In genomic region chr1:134055666-134056245, GRCm38 (mm10) we compare ENCODE assay signal across 20 mouse cellular contexts. TPM values are rescaled to one million over a fixed set of nuclear protein-coding genes. Genes with fewer than 3 reads are reported as not detected.
DNase-seq lines count a peak whose midpoint lies in the region; ATAC-seq and TF ChIP-seq lines count a peak whose summit lies in the region.
"Had no signal": no experiment of that assay in that cellular context is flagged by ENCODE, and none has a peak within 500 bp of the region (broad histone marks: within the 10 kb centered on the region; RNA-seq: fewer than 3 reads in every experiment).

No protein-coding gene starts in this region.

- intact Hi-C loops in heart, adult 2 months (cut with DNase I), result loop anchor here (1.0 to 10.0 kb wide), 2 partner anchors 20 to 179 kb away; partner anchors contain the start of gene Adora1
- intact Hi-C loops in heart, postnatal 14 days (cut with DNase I), result no loop called here

- TF ChIP-seq CTCF in heart, adult 2 months (IDR thresholded peaks at IDR 0.05), result no peak
- no peak for TF ChIP-seq CTCF in small intestine, adult 2 months (IDR thresholded peaks at IDR 0.05; ENCODE audit: extremely low read depth, insufficient read length, insufficient replicate concordance, low read depth, low read length)

- DNase-seq in heart, adult 2 months, result no peak
- DNase-seq in heart, postnatal 14 days, result no peak
- no peak for DNase-seq in liver, embryonic 11.5 days (ENCODE audit: low spot score)
- no peak for DNase-seq in liver
- no peak for DNase-seq in spleen, postnatal 36 days (ENCODE audit: low spot score in 2 of 2)
- DNase-seq: adrenal gland, postnatal 25 days; cerebellum, adult 9-10 months; gastrocnemius, postnatal 14 days; kidney, postnatal 36 days; right cerebral cortex, postnatal 14 days; thymus, postnatal 14 days had no signal

- 81% methylated on average over 9 of the region's 9 CpGs for WGBS in heart, adult 2 months
- WGBS in liver, embryonic 11.5 days, result 77% methylated on average over 9 of the region's 9 CpGs
- 43% methylated on average over 9 of the region's 9 CpGs for WGBS in small intestine, adult 2 months

- no peaks in the 10 kb centered on the region for H3K27me3 ChIP-seq in heart, adult 2 months (ENCODE audit: control insufficient read depth, insufficient read depth, low read length)
- H3K27me3 ChIP-seq in liver, embryonic 11.5 days (replicated peaks; ENCODE audit: control insufficient read depth, insufficient read depth, low read length), result peaks cover 4% of the 10 kb centered on the region; the same call in 1 of the 2 replicates
- H3K27me3 ChIP-seq in small intestine, adult 2 months (ENCODE audit: control insufficient read depth, insufficient read depth, low read length), result no peaks in the 10 kb centered on the region
- H3K27me3 ChIP-seq: embryonic facial prominence, embryonic 13.5 days; neural tube, embryonic 13.5 days had no signal

- H3K4me3 ChIP-seq in heart, adult 2 months, result no peak overlapping the region
- H3K4me3 ChIP-seq in liver, embryonic 11.5 days (ENCODE audit: low read depth, low read length), result no peak overlapping the region
- no peak overlapping the region for H3K4me3 ChIP-seq in brown adipose tissue, adult 24 weeks (ENCODE audit: insufficient read depth, low read depth, low read length)
- no peak overlapping the region for H3K4me3 ChIP-seq in small intestine, adult 2 months (ENCODE audit: low read depth, low read length)
- H3K4me3 ChIP-seq: embryonic facial prominence, embryonic 13.5 days; neural tube, embryonic 13.5 days had no signal

- H3K4me2 ChIP-seq in liver, embryonic 11.5 days, result no peak overlapping the region
- H3K4me2 ChIP-seq: embryonic facial prominence, embryonic 13.5 days; neural tube, embryonic 13.5 days had no signal

- H3K4me1 ChIP-seq in heart, adult 2 months (ENCODE audit: control insufficient read depth, insufficient read depth, low read length), result peaks cover 18% of the 10 kb centered on the region
- H3K4me1 ChIP-seq in liver, embryonic 11.5 days (replicated peaks; ENCODE audit: control insufficient read depth, insufficient read depth, low read length), result peaks cover 27% of the 10 kb centered on the region
- peaks cover 24% of the 10 kb centered on the region for H3K4me1 ChIP-seq in brown adipose tissue, adult 24 weeks (ENCODE audit: control insufficient read depth, insufficient read depth, insufficient read length, low read length)
- peaks cover 46% of the 10 kb centered on the region for H3K4me1 ChIP-seq in small intestine, adult 2 months (ENCODE audit: control insufficient read depth, insufficient read depth, insufficient read length, low read length)

- ATAC-seq in liver, embryonic 11.5 days (replicated peaks; ENCODE audit: low FRiP score), result no peak
- no peak for ATAC-seq in megakaryocyte-erythroid progenitor cell, adult 5-6 weeks (replicated peaks; ENCODE audit: low FRiP score, low TSS enrichment, poor library complexity, severe bottlenecking)
- ATAC-seq: activated CD4-positive, CD25-positive, alpha-beta regulatory T cell, adult 4 months had no signal

- H3K9me3 ChIP-seq in liver, embryonic 11.5 days (ENCODE audit: control insufficient read depth, low read length), result no peaks in the 10 kb centered on the region
- H3K9me3 ChIP-seq: embryonic facial prominence, embryonic 13.5 days; neural tube, embryonic 13.5 days had no signal

- TF ChIP-seq POLR2A in heart, adult 2 months (IDR thresholded peaks at IDR 0.05; ENCODE audit: insufficient read depth, low read depth, low read length), result no peak
- TF ChIP-seq POLR2A in small intestine, adult 2 months (IDR thresholded peaks at IDR 0.05; ENCODE audit: low read depth, low read length), result no peak

- H3K79me2 ChIP-seq in heart, adult 2 months (replicated peaks; ENCODE audit: control insufficient read depth, insufficient read depth, low read length), result no peaks in the 10 kb centered on the region

- H3K9ac ChIP-seq in heart, adult 2 months (ENCODE audit: low read depth, low read length), result no peak overlapping the region
- H3K9ac ChIP-seq in liver, embryonic 11.5 days (ENCODE audit: low read depth, low read length), result no peak overlapping the region
- H3K9ac ChIP-seq: embryonic facial prominence, embryonic 13.5 days; neural tube, embryonic 13.5 days had no signal

- no peaks in the 10 kb centered on the region for H3K36me3 ChIP-seq in heart, adult 2 months (ENCODE audit: control insufficient read depth, insufficient read depth, low read length)
- no peaks in the 10 kb centered on the region for H3K36me3 ChIP-seq in liver, embryonic 11.5 days (ENCODE audit: control insufficient read depth, insufficient read depth, low read length)
- H3K36me3 ChIP-seq in small intestine, adult 2 months (ENCODE audit: control insufficient read depth, insufficient read depth, low read length), result no peaks in the 10 kb centered on the region
- H3K36me3 ChIP-seq: embryonic facial prominence, embryonic 13.5 days; neural tube, embryonic 13.5 days had no signal

- no peak for TF ChIP-seq EP300 in heart, adult 2 months (IDR thresholded peaks at IDR 0.05; ENCODE audit: insufficient read depth, low read depth, low read length)

- H3K27ac ChIP-seq in heart, adult 2 months, result peak overlapping the region; percentile 63
- H3K27ac ChIP-seq in liver, embryonic 11.5 days (ENCODE audit: low read depth, low read length), result 0 out of 2 replicates have a peak overlapping the region, but pooled peaks have one; percentile 6
- H3K27ac ChIP-seq in brown adipose tissue, adult 24 weeks (replicated peaks; ENCODE audit: low read depth, low read length), result peak overlapping the region; percentile 81
- peak overlapping the region; percentile 95 for H3K27ac ChIP-seq in small intestine, adult 2 months (ENCODE audit: insufficient read depth, low read depth, low read length)
- H3K27ac ChIP-seq: embryonic facial prominence, embryonic 13.5 days; liver, embryonic 14.5 days; neural tube, embryonic 13.5 days had no signal

RNA-seq across cellular contexts. Expression of gene Fmod, which starts 18.7 kb away (rescaled TPM):
- total RNA-seq in heart, adult 2 months (2021), result 1 to 10 TPM; 9.3 to 9.4 TPM
- polyA plus RNA-seq in heart, adult 2 months (2012; rRNA removed), result 14.5 and 17.0 TPM in 2 replicates
- total RNA-seq in heart, postnatal 14 days (2021), result 10 to 100 TPM; 13.5 to 17.4 TPM
- polyA plus RNA-seq in liver, embryonic 11.5 days (2014; fragmentation: Nextera tagmentation; extraction: Ambion mirVana), result 2.7 and 3.9 TPM in 2 replicates
- polyA plus RNA-seq in brown adipose tissue, adult 24 weeks (2012; ENCODE audit: insufficient read depth, insufficient read length, missing spikeins), result 0.38 and 0.55 TPM in 2 replicates
- polyA plus RNA-seq in small intestine, adult 2 months (2012; rRNA removed), result 0.48 and 0.86 TPM in 2 replicates
- total RNA-seq in megakaryocyte-erythroid progenitor cell, adult 5-6 weeks (2014; fragmentation: Nextera tagmentation), result not detected in 2 replicates
- total RNA-seq in megakaryocyte-erythroid progenitor cell, adult 5-6 weeks (2017), result not detected in 2 replicates
- total RNA-seq: hematopoietic stem cell, adult 5-6 weeks had no signal
- polyA plus RNA-seq: activated CD4-positive, CD25-positive, alpha-beta regulatory T cell, adult 4 months had no signal

RNA-seq across cellular contexts. Expression of gene Btg2, which starts 23.2 kb away (rescaled TPM):
- 10 to 100 TPM; 29.9 to 31.0 TPM for total RNA-seq in heart, adult 2 months (2021)
- 33.5 and 35.9 TPM in 2 replicates for polyA plus RNA-seq in heart, adult 2 months (2012; rRNA removed)
- 10 to 100 TPM; 37.3 to 47.7 TPM for total RNA-seq in heart, postnatal 14 days (2021)
- polyA plus RNA-seq in liver, embryonic 11.5 days (2014; fragmentation: Nextera tagmentation; extraction: Ambion mirVana), result 38.6 and 39.9 TPM in 2 replicates
- 16.6 and 53.4 TPM in 2 replicates for polyA plus RNA-seq in brown adipose tissue, adult 24 weeks (2012; ENCODE audit: insufficient read depth, insufficient read length, missing spikeins)
- polyA plus RNA-seq in small intestine, adult 2 months (2012; rRNA removed), result 18.0 and 73.7 TPM in 2 replicates
- 2.0 and 3.9 TPM in 2 replicates for total RNA-seq in megakaryocyte-erythroid progenitor cell, adult 5-6 weeks (2014; fragmentation: Nextera tagmentation)
- total RNA-seq in megakaryocyte-erythroid progenitor cell, adult 5-6 weeks (2017), result 58.5 and 61.6 TPM in 2 replicates

RNA-seq across cellular contexts. Expression of gene Chit1, which starts 55.3 kb away (rescaled TPM):
- not detected for total RNA-seq in heart, adult 2 months (2021)
- polyA plus RNA-seq in heart, adult 2 months (2012; rRNA removed), result 0.16 TPM in 1 of 2 replicates, not detected in the other
- total RNA-seq in heart, postnatal 14 days (2021), result not detected
- not detected in 2 replicates for polyA plus RNA-seq in liver, embryonic 11.5 days (2014; fragmentation: Nextera tagmentation; extraction: Ambion mirVana)
- not detected in 2 replicates for polyA plus RNA-seq in brown adipose tissue, adult 24 weeks (2012; ENCODE audit: insufficient read depth, insufficient read length, missing spikeins)
- polyA plus RNA-seq in small intestine, adult 2 months (2012; rRNA removed), result 1.6 TPM in 1 of 2 replicates, not detected in the other
- not detected in 2 replicates for total RNA-seq in megakaryocyte-erythroid progenitor cell, adult 5-6 weeks (2014; fragmentation: Nextera tagmentation)
- total RNA-seq in megakaryocyte-erythroid progenitor cell, adult 5-6 weeks (2017), result not detected in 2 replicates
- total RNA-seq: adrenal gland, postnatal 25 days; gastrocnemius, postnatal 14 days; hematopoietic stem cell, adult 5-6 weeks had no signal
- polyA plus RNA-seq: activated CD4-positive, CD25-positive, alpha-beta regulatory T cell, adult 4 months; embryonic facial prominence, embryonic 13.5 days; intestine, embryonic 14.5 days had no signal

Comparison
In these comparisons a context has a peak if more than half of its experiments do, and no peak if none do; other contexts are left out.
1. H3K27ac ChIP-seq: peak in every context shown above with its lines; median percentile 95 in small intestine, adult 2 months; 81 in brown adipose tissue, adult 24 weeks; 63 in heart, adult 2 months; 6 in liver, embryonic 11.5 days.